Mouse (Mus musculus): ENCODE data around the gene Arpc3. TPM values are rescaled to one million over a fixed set of nuclear protein-coding genes. Genes with fewer than 3 reads are reported as not detected.
"Not testable (repeated sequence)": the region's sequence is repeated elsewhere in the genome, so short reads cannot be mapped to it uniquely, and the experiment has no call there.

The Arpc3 gene
- total RNA-seq, 2 experiments from 2014 or later = 68.8 to 72.9 TPM

DNA sequence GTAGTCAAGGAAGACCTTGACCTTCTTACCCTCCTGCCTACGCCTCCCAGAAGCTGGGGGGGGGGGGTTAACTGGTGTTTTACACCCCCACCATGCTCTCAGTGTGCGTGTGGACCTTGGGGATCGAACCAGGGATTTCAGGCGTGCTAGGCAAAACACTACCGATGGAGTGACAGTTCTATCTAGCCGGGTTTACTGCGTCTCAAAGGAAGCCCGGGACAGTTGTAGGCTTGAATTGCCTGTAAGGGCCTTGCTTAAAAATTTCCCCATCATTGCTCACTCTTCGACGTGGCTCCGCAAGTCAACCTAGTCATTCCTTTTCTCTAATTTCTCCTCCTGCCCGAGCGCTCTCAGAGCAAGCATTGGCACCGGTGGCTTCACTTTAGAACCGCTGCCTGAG, 31.4 kb downstream of the Arpc3 start:
- intact Hi-C loops (cut with DNase I; ENCODE audit: low total_unique reads) = no loop called here
- no peak for DNase-seq

DNA sequence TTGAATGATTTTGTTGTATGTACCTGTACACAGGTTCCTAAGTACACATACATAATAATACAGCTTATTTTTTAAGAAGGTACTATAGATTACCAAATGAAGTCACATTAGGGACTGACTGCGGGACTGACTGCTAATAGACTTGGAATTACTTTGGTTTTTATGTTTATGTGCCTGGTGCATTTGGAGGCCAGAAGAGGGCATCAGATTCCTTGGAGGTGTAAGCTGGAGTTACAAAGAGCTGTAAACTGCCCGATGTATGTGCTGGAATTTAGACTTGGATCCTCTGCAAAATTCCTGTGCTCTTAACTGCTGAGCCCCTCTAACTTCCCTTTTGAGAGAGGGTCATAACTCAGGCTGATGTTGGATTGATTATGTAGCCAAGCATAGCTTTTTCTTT, 33.9 kb downstream of the Arpc3 start:
- no peak for DNase-seq
- intact Hi-C loops (cut with DNase I; ENCODE audit: low total_unique reads) = no loop called here

DNA sequence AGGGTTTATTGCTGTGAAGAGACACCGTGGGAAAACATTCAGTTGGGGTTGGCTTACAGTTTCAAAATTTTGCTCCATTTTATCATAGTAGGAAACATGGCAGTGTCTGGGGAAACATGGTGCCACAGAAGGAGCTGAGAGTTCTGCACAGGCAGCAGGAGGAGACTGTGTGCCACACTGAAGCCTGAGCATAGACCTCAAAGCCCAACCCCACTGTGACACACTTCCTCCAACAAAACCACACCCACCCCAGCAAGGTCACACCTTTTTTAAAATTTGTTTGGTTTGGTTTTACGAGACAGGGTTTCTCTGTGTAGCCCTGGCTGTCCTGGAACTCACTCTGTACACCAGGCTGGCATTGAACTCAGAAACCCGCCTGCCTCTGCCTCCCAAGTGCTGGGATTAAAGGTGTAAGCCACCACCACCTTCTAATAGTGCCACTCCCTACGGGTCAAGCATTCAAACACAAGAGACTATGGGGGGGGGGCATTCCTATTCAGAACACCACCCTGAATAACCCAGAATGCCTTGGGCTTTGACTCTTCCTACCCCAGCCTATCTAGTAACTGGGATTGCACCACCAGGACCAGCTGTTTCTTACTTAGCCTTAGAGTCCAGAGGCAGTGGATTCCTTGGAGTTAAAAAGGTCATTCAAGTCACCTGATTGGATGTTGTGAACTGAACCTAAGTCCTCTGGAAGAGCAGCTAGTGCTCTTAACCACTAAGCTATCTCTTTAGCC, 38.5 kb downstream of the Arpc3 start:
- intact Hi-C loops (cut with DNase I; ENCODE audit: low total_unique reads) = no loop called here
- DNase-seq = no peak

DNA sequence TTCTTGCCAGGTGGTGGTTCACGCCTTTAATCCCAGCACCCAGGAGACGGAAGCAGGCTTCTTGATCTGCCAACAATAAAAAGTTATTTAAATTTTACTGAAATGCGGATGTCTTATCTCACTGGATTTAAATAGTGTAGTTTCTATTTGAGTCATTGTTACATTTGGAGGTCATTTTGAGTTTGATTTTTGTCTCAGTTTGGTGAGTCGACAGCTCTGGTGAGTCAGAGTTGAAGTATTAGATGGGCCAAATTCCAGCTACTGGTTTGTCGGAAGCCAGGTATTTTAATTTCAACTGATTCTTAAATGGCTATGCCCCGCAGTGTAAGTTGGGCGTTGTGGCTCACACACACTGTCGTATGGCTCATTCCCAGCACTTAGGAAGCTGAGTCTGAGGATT, 39.5 kb downstream of the Arpc3 start:
- intact Hi-C loops (cut with DNase I; ENCODE audit: low total_unique reads) = no loop called here
- DNase-seq = no peak

- intact Hi-C loops (cut with DNase I; ENCODE audit: low total_unique reads) = no loop called here
Observed at GRCm38 (mm10) chr5:122434541-122434940, 42.9 kb downstream of the Arpc3 start.

GRCm38 (mm10) chr5:122439400-122440094, 47.9 kb downstream of the Arpc3 start:
- DNase-seq = peak; percentile 30
- intact Hi-C loops (cut with DNase I; ENCODE audit: low total_unique reads) = no loop called here

More at GRCm38 (mm10) chr5:122434541-122434940, 42.9 kb downstream of the Arpc3 start:
- no peak for DNase-seq

DNA sequence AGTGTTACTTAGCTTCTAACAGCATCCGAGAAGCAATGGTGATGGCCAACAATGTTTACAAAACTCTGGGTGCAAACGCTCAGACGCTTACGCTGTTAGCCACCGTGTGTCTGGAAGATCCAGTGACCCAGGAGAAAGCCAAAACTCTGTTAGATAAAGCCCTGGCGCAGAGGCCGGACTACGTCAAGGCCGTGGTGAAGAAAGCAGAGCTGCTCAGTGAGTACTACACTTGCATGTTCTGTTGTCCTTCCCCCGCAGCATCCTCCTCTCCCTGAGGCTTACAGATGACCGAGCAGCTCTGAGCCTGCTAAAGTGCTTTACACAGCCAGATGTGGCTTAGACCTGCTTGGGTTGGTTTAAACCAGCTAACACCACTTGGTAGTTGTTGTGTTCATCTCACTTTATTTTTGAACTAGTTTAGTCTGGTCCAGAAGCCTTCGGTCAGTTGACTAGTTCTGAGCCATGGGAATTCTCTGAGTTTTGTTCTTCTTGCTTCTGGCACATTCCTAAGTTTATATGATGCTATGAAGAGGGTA, 48.5 kb downstream of the Arpc3 start:
- intact Hi-C loops (cut with DNase I; ENCODE audit: low total_unique reads) = no loop called here
- no peak for DNase-seq

DNA sequence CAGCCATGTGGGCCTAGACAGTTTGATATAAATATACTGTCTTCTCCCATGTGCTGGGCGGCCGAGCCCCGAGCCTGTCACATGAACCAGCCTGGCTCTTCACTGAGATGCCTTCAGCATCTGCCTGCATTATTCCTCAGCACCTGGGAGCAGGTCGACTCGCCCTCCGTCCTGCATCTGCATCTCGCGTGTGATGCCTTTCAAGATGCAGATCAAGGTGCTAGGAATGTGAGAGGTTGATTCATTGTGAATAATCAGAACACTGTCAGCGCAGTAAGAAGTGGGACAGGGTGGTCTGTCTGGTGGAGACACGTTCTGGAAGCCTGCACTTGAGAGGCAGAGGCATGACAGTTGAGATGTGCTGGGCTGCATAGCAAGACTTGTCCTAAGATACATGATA, 52.8 kb downstream of the Arpc3 start:
- no peak for DNase-seq
- intact Hi-C loops (cut with DNase I; ENCODE audit: low total_unique reads) = no loop called here

DNA sequence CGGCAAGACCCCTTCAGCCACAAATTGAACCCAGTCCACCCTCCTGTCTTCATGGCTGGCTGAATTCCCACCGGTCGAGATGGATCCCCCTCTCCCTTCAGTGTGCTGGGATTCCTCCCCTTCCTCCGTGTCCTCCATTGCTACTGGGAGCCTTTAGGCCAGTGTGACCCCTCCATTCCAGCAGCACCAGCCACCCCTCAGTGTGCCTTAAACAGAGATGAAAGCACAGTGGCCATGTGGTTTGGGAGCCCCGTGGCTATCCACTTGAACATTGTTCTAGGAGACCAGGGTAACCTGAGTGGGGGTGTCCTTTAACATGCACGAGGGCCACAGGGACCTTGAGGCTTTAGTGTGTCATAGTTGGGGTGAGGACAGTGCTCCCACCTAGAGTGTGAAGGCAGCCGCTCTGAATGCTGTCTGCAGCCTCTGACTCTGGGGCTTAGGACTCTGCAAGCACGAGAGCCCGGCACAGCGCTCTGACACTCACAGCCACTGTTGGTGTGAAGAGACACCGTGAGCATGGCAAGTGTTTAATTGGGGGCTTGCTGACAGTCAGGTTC, 53.5 kb downstream of the Arpc3 start:
- intact Hi-C loops (cut with DNase I; ENCODE audit: low total_unique reads) = no loop called here
- DNase-seq = no peak

- DNase-seq = no peak
- intact Hi-C loops (cut with DNase I; ENCODE audit: low total_unique reads) = no loop called here
Observed at GRCm38 (mm10) chr5:122447857-122448256, 56.2 kb downstream of the Arpc3 start.

GRCm38 (mm10) chr5:122448869-122449268, 57.2 kb downstream of the Arpc3 start:
- intact Hi-C loops (cut with DNase I; ENCODE audit: low total_unique reads) = no loop called here
- no peak for DNase-seq

GRCm38 (mm10) chr5:122449946-122450345, 58.3 kb downstream of the Arpc3 start:
- intact Hi-C loops (cut with DNase I; ENCODE audit: low total_unique reads) = no loop called here
- DNase-seq = no peak

DNA sequence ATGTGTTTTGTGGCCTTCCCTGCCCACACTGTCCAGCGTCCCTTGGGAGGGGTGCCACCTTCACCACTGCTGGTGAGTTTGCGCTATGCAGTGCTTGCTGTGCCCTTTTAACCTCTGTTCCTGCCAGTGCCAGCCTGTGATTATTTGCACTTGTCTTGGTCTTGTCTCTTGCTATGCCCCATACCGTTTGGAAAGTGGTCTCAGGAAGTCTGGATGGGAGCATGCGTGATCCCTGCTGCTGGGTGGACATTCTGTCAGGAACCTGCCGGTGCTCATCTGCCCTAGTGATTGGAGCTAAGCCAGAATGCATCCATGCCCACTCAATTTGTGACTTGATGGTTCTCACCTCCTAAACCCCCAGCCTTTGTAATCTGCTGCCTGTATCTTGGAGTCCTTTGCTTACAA, 59.2 kb downstream of the Arpc3 start:
- intact Hi-C loops (cut with DNase I; ENCODE audit: low total_unique reads) = no loop called here
- DNase-seq = no peak

- intact Hi-C loops (cut with DNase I; ENCODE audit: low total_unique reads) = no loop called here
Observed at GRCm38 (mm10) chr5:122451324-122451723, 59.6 kb downstream of the Arpc3 start.

GRCm38 (mm10) chr5:122452194-122452593, 60.5 kb downstream of the Arpc3 start:
- intact Hi-C loops (cut with DNase I; ENCODE audit: low total_unique reads) = no loop called here

More at GRCm38 (mm10) chr5:122451324-122451723, 59.6 kb downstream of the Arpc3 start:
- DNase-seq = no peak

DNA sequence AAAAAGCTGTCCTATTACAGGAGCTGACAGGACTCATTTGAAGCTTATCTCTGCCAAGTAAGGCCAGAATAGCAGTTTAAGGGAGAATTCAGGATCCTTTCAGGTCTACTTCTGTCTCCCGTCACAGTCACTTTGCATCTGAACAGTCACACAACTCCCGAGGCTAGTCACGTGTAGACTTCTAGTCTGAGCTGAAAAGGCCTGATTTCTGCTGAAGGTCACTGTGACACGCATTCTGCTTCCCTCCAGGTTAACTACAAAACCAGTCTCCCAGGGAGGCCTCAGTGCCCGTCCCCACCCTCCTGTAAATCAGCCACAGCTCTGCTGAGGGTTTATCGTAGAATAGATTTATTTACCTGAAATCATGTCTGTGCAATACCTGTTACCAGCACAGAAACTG, 61.5 kb downstream of the Arpc3 start:
- intact Hi-C loops (cut with DNase I; ENCODE audit: low total_unique reads) = no loop called here
- DNase-seq = no peak

More at GRCm38 (mm10) chr5:122452194-122452593, 60.5 kb downstream of the Arpc3 start:
- DNase-seq = no peak

GRCm38 (mm10) chr5:122454442-122454841, 62.8 kb downstream of the Arpc3 start:
- no peak for DNase-seq
- intact Hi-C loops (cut with DNase I; ENCODE audit: low total_unique reads) = no loop called here

GRCm38 (mm10) chr5:122454883-122455282, 63.2 kb downstream of the Arpc3 start:
- intact Hi-C loops (cut with DNase I; ENCODE audit: low total_unique reads) = no loop called here
- no peak for DNase-seq

DNA sequence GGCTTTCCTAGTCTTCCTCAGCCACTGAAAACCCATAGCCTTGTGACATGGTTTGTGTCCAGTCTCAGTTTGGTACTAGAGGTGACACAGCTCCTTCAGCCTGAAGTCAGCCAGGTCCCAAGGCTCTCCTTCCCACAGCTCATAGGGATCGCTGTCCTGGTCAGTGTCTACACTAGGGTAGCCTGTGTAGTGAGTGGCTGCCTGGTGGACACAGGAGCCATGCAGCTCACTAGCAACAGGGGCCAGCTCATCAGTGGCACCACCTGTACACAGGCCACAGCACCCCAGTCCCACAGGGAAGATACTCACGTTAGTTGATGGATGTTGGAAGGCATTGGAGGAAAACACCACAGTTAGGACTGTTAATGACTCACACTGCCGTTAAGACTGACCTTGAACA, 63.9 kb downstream of the Arpc3 start:
- no peak for DNase-seq
- intact Hi-C loops (cut with DNase I; ENCODE audit: low total_unique reads) = no loop called here

GRCm38 (mm10) chr5:122457054-122457453, 65.4 kb downstream of the Arpc3 start:
- intact Hi-C loops (cut with DNase I; ENCODE audit: low total_unique reads) = not testable (repeated sequence)

More at GRCm38 (mm10) chr5:122457054-122457453, 65.4 kb downstream of the Arpc3 start:
- DNase-seq = not testable (repeated sequence)
